Mouse (Mus musculus) erythroblast, adult 5-6 weeks (primary cell): ENCODE data around the gene Pafah1b3. TPM values are rescaled to one million over a fixed set of nuclear protein-coding genes. Genes with fewer than 3 reads are reported as not detected.
A peak's percentile ranks its signal among the peaks of the same experiment; 100 is the strongest.
"Not testable (repeated sequence)": the region's sequence is repeated elsewhere in the genome, so short reads cannot be mapped to it uniquely, and the experiment has no call there.

ENCODE experiments used
- ATAC-seq: replicated peaks from 2 replicates; pipeline ENCODE4 v1.8.0; 2016; ENCODE audit warnings: moderate number of reproducible peaks, mild to moderate bottlenecking, moderate TSS enrichment, inconsistent platforms; ENCODE audit not compliant: poor library complexity, low FRiP score, severe bottlenecking
- total RNA-seq, 2 experiments: library from RNA; stranded (forward) in 1 of 2; stranded (reverse) in 1 of 2; fragments of 150-400 nt in 1 of 2; fragments of 200-764, 138-1000 nt in 1 of 2; gene quantifications; 2 replicates each; pipeline versions ENCODE4 v1.2.3 to v1.2.4; 2015 to 2017; ENCODE audit warnings: low replicate concordance in 2 of 2

Gene Pafah1b3
- total RNA-seq (2015; ENCODE audit: low replicate concordance) (1.9 and 2.9 TPM in 2 replicates), total RNA-seq (2017; ENCODE audit: low replicate concordance) (0.98 TPM in 1 of 2 replicates, not detected in the other)

DNA sequence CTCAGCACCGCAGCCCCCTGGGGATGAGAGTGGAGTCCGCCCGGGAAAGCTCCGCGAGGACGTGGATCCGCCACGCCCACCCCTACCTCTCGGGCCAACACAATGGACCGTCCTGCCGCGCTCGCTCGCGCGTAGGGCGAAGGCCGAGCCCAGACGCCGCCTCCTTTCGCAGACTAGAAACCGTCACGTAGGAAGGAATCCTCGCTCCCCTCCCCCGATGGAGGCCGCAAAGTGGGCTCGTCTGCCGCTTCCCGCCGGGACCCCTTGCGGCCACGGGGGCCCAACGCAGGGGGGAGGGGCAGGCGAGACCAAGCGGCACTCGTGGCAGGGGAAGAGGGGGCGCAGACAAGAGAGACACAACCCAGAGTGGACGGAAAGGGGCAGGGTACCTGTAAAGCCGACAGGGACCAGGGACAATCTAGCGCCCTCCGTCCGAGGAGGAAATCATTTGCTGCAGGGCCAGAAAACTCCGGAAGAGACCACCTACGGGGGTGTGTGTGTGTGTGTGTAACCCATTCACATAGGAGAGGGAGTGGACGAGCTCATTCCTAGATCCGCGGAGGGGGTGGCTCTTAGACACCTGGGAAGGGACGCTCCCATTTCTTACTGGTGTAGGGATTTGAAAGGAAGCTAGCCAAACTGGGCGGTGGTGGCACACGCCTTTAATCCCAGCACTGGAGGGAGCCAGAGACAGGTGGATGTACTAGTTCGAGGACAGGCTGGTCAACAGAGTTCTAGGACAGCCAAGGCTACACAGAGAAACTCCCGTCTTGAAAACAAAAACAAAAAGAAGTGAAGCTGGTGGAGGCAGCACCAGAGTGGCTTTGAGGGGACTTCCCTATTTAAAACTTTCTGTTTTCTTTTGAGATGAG is at the start of gene Pafah1b3:
Gene Pafah1b3 (minus strand): TSS at position 533 of the 872 bp plus-strand sequence.
- ATAC-seq: 0 out of 2 replicates have a peak, but pooled peaks have one; percentile 27

DNA sequence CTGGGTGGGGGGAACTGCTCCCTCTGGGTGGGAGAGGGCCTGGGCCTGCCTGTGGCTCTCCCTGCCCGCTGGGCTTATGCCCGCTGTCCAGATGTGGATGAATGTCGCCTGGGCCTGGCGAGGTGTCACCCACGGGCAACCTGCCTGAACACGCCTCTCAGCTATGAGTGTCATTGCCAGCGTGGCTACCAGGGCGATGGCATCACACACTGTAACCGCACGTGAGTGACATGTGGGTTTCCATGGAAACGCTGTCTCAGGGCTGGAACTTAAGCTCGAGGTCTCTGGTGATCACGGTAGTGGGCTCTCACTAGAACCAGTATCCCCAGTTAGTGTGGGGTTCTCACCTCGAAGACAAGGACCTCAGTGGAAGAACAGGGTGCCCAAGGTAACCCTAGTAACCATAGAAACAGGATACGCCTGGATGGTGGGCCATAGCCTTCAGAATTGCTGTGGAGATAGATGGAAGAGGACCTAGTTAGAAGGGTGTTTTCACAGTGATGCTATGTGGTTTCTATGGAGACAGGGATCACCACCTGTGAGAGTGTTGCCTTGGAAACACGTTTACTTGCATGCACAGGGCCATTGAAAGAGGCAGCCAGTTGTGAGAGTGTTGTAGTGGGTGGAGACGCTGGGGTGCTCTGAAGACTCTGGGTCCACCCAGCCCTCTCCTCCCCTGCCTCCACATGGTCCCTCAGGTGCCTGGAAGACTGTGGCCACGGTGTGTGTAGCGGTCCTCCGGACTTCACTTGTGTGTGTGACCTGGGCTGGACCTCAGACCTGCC is 43.4 kb upstream of the Pafah1b3 start:
- ATAC-seq: 0 out of 2 replicates have a peak, but pooled peaks have one; percentile 24

DNA sequence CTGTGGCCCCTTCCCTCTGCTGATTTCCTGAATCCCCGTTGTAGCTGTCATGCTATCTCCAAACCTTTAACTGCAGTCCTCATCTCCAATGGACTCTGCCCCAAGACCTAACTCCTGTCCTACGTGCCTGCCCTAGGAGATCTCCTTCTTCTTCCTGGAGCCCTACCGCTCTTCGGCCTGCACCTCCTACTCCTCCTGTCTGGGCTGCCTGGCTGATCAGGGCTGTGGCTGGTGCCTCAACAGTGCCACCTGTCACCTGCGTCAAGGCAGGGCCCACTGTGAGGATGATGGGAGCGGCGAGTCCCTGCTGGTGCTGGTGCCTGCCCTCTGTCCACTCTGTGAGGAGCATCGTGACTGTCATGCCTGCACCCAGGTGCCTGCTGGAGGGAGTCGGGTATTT is 41.5 kb upstream of the Pafah1b3 start:
- ATAC-seq: no peak

DNA sequence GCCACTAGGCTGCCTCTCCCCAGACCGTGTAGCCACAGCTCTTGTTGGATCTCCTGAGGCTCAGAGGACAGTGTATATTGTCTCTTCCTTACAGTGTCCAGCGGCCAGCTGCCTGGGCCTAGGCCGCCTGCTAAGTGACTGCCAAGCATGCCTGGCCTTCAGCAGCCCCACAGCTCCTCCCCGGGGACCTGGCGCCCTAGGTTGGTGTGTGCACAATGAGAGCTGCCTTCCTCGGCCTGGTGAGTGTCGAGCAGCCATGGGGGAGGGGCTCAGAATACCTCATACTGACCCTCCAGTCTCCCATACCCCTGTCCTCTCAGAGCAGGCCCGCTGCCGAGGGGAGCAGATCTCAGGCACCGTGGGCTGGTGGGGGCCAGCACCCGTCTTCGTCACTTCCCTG is 36.7 kb upstream of the Pafah1b3 start:
- no peak for ATAC-seq

DNA sequence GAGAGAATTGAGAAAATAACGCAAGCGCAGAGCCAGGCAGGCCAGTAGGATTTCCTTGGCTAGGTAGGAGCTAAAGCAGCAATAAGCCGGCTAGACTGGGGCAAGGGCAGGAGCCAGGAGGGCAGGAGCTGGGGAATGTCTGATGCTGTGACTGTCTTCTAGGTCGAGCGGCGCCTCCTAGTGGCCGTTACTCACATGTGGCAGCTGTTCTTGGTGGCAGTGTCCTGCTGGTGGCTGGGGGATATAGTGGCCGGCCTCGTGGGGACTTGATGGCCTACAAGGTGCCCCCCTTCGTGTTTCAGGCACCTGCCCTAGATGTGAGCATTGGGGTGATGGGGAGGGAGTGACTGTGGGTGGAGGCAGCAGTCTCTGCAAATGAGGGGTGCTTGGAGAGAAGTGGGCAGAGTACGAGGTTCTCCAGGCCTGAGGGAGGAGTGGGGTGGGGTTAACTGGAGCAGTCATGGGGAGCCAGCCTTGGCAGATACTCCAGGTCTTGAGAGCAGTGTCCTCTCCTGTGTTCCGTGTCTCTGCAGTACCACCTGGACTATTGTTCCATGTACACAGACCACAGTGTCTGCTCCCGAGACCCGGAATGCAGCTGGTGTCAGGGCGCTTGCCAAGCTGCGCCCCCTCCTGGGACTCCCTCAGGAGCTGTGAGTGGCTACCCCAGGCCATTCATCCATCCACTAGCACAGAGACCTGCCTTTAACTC is 36.0 kb upstream of the Pafah1b3 start:
- ATAC-seq: peak; percentile 82

DNA sequence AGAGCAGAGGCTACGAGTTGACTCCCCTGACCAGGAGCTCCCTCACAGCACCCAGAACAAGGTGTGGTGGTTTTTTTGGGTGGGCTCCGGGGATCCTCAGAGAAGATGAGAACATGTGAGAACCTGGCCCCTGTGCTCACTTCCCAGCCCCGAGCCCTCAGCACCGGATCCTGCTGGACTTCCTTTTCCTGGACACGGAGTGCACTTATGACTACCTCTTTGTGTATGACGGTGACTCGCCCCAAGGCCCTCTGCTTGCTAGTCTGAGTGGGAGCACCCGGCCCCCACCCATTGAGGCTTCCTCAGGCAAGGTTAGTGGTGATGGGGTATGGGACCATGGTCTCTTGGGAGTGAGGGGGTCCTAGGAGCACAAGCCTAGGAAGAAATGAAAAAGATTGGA is 28.4 kb upstream of the Pafah1b3 start:
- ATAC-seq: no peak

DNA sequence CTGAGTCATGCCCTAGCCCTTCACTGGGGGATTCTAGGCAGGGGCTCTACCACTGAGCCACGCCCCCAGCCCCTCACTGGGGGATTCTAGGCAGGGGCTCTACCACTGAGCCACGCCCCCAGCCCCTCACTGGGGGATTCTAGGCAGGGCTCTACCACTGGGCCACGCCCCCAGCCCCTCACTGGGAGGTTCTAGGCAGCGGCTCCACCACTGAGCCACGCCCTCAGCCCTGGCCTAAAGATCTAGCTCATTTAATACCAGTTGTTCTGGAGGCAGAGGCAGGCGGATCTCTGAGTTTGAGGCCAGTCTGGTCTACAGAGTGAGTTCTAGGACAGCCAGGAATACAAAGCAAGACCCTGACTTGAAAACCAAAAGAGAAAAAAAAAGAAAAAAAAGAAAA is 27.6 kb upstream of the Pafah1b3 start:
- ATAC-seq: not testable (repeated sequence)

DNA sequence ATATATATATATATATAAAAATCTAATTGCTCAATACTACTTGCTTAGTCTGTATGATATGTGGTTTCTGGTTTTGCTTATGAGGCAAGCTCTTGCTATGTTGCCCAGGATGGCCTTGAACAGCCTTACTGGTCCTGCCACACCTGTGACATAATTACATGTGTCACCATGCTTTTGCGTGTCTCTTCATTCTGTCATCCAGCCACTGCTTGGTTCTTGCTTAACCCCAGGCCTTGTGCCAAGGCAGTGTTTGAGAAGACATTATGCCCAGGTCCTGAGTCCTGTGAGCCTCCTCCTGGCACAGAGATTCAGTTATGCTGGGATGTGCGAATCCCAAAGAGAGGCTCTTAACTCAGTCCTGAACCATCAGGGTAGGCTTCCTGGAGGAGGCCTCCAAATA is 25.4 kb upstream of the Pafah1b3 start:
- no peak for ATAC-seq

DNA sequence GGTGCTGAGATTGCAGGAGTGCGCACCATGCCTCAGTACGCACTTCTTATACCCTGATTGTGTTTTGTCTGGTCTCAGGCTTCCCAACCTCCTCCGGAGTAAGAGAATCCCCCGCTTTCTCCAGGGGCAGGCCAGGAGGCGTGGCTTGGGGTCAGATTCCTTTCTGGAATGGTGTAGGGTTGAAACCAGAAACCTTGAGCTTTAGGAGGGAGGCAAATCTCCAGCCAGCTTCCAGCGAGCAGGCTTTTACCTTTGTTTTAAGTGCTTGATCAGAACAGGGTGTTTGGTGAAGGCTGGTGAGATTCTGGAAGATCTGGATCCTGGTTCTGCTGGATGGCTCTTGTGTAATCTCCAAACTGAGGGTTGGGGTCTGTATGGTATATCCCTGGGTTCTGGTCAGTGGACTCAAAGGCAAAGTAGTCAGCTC is 24.3 kb upstream of the Pafah1b3 start:
- no peak for ATAC-seq

DNA sequence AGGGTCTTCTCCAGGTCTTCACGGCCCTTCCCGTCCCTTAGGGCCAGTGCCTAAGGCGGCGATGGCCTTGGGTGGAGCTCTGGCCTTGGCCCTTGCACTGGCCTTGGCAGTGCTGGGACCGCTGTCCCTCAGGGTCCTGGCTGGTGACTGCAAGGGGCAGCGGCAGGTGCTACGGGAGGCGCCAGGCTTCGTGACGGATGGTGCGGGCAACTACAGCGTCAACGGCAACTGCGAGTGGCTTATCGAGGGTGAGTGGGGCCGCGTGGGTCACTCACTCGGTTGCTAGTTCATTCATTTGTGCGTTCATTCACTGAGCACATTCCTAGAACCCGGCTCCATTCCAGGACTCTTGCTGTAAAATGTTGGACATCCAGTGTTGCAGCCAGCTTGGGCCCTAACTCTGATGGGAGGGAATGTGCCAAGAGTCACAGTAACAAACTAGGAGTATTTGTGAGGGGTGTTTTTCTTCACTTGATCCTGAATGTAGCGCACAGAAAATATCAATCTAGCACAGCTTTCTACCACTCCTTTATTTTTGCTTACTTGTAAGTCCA is 19.7 kb upstream of the Pafah1b3 start:
- ATAC-seq: no peak

DNA sequence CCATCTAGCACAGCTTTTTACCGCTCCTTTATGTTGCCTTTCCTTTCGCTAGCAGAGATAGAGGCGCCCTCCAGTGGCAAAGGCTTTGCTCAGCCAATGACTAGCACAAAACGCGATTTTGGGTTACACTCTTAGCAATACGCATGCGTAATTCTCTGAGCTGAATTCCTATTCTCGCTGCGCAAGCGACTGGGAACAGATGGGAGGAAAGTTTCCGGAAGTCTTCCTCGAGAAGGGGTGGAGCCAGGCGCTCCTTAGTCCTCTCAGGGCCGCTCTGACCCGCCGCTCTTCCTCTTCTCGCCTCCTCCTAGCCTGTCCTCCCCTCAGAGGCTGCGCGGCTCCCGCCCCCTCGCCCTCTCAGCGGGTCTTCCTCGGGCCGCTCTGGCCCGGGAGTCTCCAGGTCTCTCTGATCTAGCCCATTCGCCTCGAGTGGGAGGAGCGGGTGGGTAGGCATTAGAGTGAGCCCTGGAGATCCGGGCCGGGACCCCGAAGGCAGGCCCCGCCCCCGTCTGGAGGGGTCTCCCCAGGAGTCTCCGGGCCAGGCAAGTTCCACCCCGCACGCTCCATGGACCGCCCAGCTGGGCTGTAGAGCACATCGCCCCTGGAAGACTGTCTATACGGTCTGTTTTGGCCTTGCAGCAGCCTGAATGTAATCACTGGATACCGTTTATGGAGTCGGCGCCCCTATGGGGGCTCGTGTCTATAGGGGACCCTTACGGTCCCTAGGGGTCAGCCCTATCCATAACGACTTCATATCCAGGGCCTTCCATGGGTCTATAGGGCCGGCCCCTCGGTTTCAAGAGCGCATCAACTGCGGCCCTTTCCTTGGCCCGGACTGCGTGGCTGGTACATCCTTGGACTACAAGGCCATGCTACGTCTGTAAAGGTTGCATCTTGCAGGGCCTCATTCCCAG is 19.0 kb upstream of the Pafah1b3 start, which contains the start of gene Megf8:
Gene Megf8 (plus strand): TSS at position 633 of the 914 bp plus-strand sequence.
- peak; percentile 73 for ATAC-seq

DNA sequence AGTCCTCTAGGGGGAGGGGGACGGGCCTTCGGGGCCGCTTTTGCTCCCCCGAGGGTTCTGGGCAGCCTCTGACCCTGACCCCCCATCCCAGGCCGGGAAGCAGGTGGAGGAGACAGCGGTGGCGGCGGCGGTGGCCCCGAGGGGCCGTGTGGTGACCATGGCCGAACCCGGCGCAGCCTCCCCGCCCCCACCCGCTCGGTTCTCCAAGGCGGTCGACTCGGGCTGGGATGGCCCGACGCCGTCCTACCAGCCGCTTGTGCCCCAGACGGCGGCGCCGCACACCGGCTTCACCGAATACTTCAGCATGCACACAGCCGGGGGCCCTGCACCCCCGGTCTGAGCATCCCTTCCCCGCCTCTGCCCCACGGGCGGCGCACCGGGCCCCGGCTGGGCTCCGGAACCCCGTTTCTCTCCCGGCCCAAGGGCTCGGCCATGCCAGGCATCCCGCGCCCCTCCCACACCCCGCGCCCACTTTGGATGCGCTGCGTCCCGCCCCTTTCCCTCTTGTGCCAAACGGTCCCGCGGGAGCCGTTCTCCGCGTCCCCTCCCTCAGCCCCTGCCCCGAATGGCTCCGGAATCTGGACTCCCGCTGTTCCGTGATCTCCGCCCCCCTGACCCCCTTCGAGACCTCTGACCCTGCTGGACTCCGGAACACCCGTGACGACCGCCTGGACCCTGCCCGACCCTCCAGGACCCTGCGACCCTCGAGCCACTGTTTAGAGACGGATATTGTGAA is 17.7 kb upstream of the Pafah1b3 start:
- no peak for ATAC-seq

DNA sequence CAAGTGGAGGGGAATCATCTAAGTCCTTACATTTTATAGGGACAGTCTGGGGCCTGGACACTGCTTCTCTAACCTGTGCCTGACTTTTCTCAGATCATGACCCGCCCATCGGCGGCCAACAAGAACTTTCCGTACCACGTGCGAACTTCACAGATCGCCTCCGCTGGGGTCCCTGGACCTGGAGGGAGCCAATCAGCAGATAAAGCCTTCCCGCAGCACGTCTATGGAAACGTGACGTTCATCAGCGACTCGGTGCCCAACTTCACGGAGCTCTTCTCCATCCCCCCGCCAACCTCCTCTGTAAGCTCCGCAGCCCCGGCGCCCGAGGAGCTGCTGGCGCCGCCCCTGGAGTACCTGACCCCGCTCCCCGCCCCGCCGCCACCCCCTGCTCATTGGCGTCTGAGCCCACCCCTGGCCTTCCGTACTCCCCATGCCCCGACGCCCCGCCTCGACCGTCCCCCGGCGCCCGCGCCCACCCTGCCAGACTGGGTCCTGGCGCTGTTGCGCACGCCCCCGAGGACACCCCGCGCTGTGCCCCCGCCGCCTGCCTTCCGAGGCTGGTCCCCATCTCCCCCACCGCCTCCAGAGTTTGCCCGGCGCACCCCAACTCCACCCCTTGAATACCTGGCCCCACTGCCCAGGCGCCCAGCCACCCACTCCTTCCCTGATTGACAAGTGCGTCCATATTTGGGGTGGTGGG is 17.0 kb upstream of the Pafah1b3 start:
- ATAC-seq: no peak

DNA sequence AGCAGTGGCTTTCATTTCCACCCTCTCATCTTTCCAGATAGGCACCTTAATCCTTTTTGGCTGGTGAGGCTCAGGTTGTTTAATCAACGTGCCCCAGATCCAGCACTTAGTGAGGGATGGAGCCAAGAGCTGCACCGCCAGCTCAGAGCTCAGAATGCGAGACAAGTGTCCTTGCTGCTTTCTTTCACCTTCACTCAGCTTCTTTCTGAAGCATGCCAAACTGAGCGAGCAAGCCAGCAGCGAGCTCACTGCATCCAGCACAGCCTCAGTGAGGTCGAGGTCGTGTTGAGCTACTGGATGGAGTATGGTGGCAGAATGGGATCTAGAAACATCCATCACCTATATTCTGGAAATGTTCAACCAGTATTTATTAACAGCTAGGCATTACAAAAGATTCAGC is 15.5 kb upstream of the Pafah1b3 start:
- ATAC-seq: no peak

DNA sequence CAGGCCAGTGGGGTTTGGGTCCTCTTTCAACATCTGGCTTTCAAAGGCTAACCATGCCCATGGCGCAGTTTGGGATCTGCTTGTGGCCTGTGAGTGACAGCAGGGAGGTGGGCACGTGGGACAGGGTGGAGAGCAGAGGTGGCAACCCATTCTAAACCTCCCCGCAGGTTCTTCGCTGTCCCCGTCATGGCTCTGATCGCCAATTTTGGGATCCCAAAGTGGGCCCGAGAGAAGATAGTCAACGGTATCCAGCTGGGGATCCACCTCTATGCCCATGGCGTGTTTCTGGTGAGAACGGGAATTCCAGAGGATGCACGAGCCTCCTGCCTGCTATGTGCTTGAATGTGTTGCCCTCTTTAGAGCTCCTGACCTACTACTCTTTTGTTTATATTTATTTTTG is 13.4 kb upstream of the Pafah1b3 start:
- no peak for ATAC-seq

DNA sequence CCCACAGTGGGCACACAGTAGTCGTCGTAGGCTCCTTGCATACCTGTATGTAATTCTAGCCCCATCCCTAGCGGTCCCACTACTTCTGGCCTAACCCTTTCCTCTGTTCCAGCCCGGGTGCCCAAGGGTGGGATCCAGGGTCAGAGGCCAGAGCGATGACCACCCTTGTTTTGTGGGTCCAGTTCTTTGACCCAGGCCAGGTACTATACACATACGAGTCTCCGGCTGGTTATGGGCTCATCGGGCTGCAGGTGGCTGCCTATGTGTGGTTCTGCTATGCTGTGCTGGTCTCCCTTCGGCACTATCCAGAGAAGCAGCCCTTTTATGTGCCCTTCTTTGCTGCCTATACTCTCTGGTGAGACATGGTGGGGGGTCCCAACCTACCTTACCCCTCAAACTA is 11.6 kb upstream of the Pafah1b3 start:
- ATAC-seq: no peak

DNA sequence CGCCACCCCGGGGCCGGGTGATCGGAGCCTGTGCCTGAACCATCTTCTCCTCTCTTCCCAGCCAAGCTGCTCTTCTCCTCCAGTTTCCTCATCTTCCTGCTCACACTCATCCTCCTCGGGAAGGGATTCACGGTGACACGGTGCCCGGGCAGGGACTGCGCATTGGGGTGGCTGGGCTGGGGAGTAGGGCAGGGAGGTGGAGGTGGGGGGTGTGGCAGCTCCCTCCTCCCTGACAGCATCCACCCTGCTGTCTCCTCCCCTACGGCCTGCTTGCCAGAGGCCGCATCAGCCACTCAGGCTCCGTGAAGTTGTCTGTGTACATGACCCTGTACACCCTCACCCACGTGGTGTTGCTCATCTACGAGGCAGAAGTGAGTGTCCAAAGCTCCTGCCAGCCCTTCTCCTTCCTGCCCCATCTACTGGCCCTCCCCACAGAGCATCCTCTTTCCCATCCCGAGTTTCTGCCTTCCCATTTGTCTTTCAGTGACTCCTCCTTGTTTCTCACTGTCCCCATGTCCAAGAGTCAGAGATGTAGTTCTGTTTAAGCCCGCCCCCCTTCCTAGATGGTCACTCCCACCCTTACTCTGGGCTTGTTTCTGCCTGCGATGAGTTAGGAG is 11.0 kb upstream of the Pafah1b3 start:
- no peak for ATAC-seq
